Mouse (Mus musculus) telencephalon, adult 2 months (tissue): ENCODE results near the gene Prl7c1.
"Not testable (repeated sequence)": the region's sequence is repeated elsewhere in the genome, so short reads cannot be mapped to it uniquely, and the experiment has no call there.

Source experiments
- DNase-seq: peaks from one replicate; pipeline ENCODE4 v3.0.0-alpha.2; 2011; ENCODE audit warnings: low read depth, low spot score

The Prl7c1 gene

DNA sequence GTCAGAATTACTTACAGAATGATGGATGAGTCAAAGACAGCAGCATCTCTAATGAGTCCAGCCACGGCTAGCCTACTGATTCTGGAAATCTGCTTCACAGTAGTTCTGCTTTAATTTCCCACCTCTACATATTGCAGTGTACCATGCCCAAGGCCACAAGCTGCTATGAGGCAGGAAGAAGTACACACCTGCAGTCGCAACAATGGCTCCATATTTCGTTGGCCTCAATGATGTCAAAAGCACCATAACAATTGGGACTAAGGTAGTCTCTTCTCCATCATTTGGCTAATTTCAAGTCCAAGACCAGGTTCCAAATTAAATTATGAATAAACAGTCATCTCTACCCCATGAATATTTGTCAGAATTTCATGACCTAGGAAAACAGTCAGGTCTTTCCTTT, at the start of gene Prl7c1:
TSS of gene Prl7c1 (minus strand) at position 101 of the 400 bp plus-strand sequence.
- DNase-seq, result not testable (repeated sequence)

DNA sequence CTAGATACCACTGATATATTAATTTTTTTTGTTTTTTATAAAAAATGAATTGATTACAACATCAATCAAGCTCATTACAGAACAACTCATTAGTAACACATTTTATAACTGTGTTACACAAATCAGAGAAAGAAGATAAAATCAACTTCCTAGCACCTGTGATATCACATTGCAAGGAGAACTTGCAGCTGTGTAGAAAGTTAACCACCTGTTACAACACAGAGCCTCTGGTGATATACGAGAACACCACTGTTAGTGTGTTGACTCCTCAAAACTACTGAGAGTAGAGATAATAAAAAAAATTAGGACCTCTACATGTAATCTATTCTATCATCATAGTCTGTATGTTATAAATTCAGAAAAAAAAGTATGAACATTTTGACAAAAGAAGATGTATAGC, 22.2 kb upstream of the Prl7c1 start:
- DNase-seq, result no peak

DNA sequence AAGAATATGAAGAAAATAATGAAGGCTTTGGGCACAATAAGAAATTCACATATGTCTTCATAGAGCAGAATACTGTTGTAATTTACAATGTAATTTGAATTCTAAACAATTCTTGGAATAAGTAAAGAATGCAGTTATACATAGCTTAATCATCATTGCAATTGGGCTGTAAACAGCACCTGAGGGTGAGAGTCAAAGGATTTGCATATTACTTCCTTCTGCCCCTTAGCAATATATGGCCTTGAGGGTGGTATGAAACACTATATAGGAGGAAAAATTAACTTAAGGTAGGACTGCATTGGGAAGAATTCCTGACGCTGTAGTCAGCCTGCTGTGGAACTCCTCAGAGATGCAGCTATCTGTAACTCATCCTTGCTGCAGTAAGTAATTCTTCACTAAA, 20.8 kb upstream of the Prl7c1 start, which contains the start of gene Prl2a1:
TSS of gene Prl2a1 (plus strand) at position 301 of the 400 bp plus-strand sequence.
- no peak for DNase-seq

DNA sequence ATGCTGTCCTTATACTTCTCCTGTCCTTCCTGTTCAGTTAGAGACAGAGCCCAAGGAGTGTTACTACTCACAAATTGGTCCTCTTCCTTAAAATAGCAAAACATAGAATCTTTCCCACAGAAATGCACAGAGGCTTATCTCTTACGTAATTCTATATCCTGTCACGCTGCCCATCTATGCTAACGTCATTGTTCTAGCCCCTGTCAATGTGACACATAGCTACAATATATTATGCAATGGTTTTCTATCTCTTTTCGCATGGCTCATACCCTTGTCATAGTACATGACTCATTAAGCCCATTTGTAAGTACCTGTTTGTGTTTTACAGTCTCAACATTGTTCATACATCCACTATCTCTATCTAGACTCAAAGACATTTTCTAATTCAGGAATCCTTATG, 18.7 kb upstream of the Prl7c1 start:
- DNase-seq, result no peak

DNA sequence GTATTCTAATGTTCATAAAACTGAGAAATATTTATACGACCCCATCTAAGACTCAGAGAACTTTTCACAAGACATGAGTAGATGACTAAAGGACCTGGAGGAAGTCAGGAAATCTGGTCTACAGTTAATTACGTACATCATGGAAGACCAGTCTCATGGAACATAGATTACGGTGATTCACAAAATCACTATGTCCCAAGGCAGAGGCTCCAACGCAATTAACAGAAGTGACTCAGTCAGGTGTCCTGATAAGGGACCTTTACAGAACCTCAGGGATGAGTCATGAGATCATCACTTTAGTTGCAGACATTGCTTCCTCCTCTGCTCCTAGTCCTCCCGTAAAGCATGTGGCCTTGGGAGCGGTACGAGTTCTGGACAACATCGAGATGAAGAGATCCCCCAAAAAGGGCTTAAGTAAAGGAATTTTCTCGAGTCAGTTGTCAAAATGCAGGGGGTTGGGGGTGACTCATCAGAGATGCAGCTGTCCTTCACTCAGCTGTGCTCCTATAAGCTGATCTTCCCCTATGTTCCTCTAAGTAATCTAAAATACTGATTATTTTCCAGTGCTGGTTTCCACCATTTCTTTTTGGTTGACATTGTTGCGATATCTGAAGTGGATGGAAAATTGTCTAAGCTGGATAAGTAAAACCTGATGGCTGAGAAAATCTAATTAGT, 46.0 kb downstream of the Prl7c1 start:
- DNase-seq, result no peak

DNA sequence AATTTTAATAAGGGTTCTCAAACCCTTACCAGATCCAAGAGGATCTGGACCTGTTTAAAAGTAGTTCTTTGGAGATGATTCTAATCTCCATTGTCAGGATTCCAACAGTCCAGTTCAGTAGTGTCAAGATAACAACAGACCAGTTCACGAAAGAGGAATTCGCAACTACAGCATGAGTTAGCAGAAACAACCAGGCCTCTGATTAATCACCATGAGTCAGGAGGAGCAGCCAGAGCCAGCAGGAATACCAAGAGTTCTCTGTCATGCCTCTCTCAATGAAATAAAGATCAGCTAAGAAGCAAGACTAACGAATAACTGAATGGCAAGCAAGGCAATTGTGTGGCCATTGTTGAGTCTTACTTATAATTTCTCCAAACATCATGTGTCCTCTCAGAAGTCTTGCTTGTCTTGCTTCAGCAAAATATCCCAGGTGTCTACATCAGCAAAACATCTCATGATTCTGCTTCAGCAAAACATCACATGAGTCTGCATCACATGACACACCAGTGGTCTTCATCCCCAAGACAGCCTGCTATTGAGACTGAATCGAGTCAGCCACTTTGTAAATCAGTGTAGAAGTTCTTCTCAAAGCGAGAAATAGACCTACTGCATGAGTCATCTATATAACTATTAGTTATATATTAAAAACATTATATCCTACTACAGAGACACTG, 50.2 kb downstream of the Prl7c1 start:
- not testable (repeated sequence) for DNase-seq

DNA sequence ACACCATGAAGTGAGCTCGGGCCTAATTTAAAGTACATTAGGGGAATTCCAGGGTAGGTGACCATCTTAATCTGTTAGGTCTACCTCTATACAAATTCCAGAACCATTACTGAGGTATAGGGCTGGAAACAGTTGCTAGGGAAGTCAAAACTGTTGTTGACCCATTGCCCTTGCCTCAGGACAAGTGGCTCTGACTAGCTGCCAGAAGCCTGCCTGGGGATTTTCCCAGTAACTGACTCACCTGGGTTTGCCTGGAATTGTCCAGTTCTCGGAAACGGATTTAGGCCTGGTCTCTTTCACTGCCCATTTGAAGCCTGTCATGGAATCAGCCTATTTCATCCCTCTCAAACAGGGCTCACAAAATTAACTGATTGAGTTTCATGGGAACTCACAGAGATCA, 55.5 kb downstream of the Prl7c1 start:
- DNase-seq, result not testable (repeated sequence)
